Mouse (Mus musculus): Measurements from ENCODE around the gene Orc6. TPM values are rescaled to one million over a fixed set of nuclear protein-coding genes. Genes with fewer than 3 reads are reported as not detected.

Gene Orc6
- 10 to 100 TPM; 14.2 to 20.2 TPM for total RNA-seq (2021)
- long read RNA-seq, experiment 1, transcript Orc6-201 (7 exons, 1,287 nt), result major isoform, 9 of 14 reads
- long read RNA-seq, experiment 1, partial matches to known transcripts, result 1 of 14 reads
- long read RNA-seq, experiment 1, other reads (novel, unspliced or antisense), result 1 of 14 reads
- long read RNA-seq, experiment 2, partial matches to known transcripts, result 0 of 6 reads
- long read RNA-seq, experiment 2, other reads (novel, unspliced or antisense), result 0 of 6 reads

- DNase-seq, result peak; percentile 97
Observed at GRCm38 (mm10) chr8:85299434-85300077, at the start of gene Orc6, which contains the start of gene Vps35. Orc6 (plus strand) TSS chr8:85299632. Vps35 (minus strand) TSS chr8:85299802.

GRCm38 (mm10) chr8:85286846-85287245 is 12.6 kb upstream of the Orc6 start:
- DNase-seq, result no peak

GRCm38 (mm10) chr8:85298600-85299433 is 615 bp upstream of the Orc6 start:
- no peak for DNase-seq

- DNase-seq, result no peak
Observed at GRCm38 (mm10) chr8:85301941-85302340, 2.5 kb downstream of the Orc6 start.

- no peak for DNase-seq
Observed at GRCm38 (mm10) chr8:85302931-85303330, 3.5 kb downstream of the Orc6 start.

- no peak for DNase-seq
Observed at GRCm38 (mm10) chr8:85303531-85303930, 4.1 kb downstream of the Orc6 start.

- no peak for DNase-seq
Observed at GRCm38 (mm10) chr8:85308564-85308963, 9.1 kb downstream of the Orc6 start.

- no peak for DNase-seq
Observed at GRCm38 (mm10) chr8:85311743-85312142, 12.3 kb downstream of the Orc6 start.

GRCm38 (mm10) chr8:85313036-85313435 is 13.6 kb downstream of the Orc6 start:
- DNase-seq, result no peak

GRCm38 (mm10) chr8:85318534-85318933 is 19.1 kb downstream of the Orc6 start:
- DNase-seq, result no peak

- no peak for DNase-seq
Observed at GRCm38 (mm10) chr8:85321981-85322380, 22.5 kb downstream of the Orc6 start.

- DNase-seq, result no peak
Observed at GRCm38 (mm10) chr8:85323084-85323483, 23.7 kb downstream of the Orc6 start.

GRCm38 (mm10) chr8:85327036-85327435 is 27.6 kb downstream of the Orc6 start:
- no peak for DNase-seq

GRCm38 (mm10) chr8:85329506-85329905 is 30.1 kb downstream of the Orc6 start:
- DNase-seq, result no peak

- DNase-seq, result no peak
Observed at GRCm38 (mm10) chr8:85335105-85335504, 35.7 kb downstream of the Orc6 start.

- no peak for DNase-seq
Observed at GRCm38 (mm10) chr8:85336211-85336933, 36.9 kb downstream of the Orc6 start.

- DNase-seq, result no peak
Observed at GRCm38 (mm10) chr8:85337681-85338080, 38.2 kb downstream of the Orc6 start.

- DNase-seq, result no peak
Observed at GRCm38 (mm10) chr8:85339871-85340573, 40.6 kb downstream of the Orc6 start.

GRCm38 (mm10) chr8:85353287-85353686 is 53.9 kb downstream of the Orc6 start:
- DNase-seq, result no peak
